Mouse (Mus musculus) liver, embryonic 13.5 days (tissue): ENCODE measurements around the gene Arhgef6. TPM values are rescaled to one million over a fixed set of nuclear protein-coding genes. Genes with fewer than 3 reads are reported as not detected.

Source experiments
- ATAC-seq: fragments of 200-750 bp; cut with Nextera tagmentation; 2 replicates; pipeline ENCODE4 v1.8.0; 2017; ENCODE audit warnings: low read depth, mild to moderate bottlenecking, moderate number of reproducible peaks, moderate library complexity
- DNase-seq: peaks from one replicate; pipeline ENCODE4 v3.0.0; 2022
- H3K27ac ChIP-seq: fragments of 300-500 bp; sonication (generic); 2 replicates; pipeline ENCODE4 v1.5.1; 2015; ENCODE audit warnings: moderate library complexity, mild to moderate bottlenecking, inconsistent platforms
- H3K27me3 ChIP-seq: fragments of 300-500 bp; sonication (generic); 2 replicates; pipeline ENCODE4 v1.6.1; 2015; ENCODE audit warnings: mild to moderate bottlenecking, inconsistent platforms
- H3K36me3 ChIP-seq: fragments of 300-500 bp; sonication (generic); 2 replicates; pipeline ENCODE4 v1.6.1; 2015; ENCODE audit warnings: mild to moderate bottlenecking, inconsistent platforms
- H3K4me1 ChIP-seq: fragments of 300-500 bp; sonication (generic); replicated peaks from 2 replicates; pipeline ENCODE4 v1.6.1; 2015; ENCODE audit warnings: inconsistent platforms
- H3K4me2 ChIP-seq: fragments of 300-500 bp; sonication (generic); 2 replicates; pipeline ENCODE4 v1.6.1; 2015; ENCODE audit warnings: inconsistent platforms, mild to moderate bottlenecking, moderate library complexity
- H3K4me3 ChIP-seq: fragments of 300-500 bp; sonication (generic); replicated peaks from 2 replicates; pipeline ENCODE4 v1.5.1; 2015; ENCODE audit warnings: mild to moderate bottlenecking, inconsistent platforms
- H3K9ac ChIP-seq: fragments of 300-500 bp; sonication (generic); 2 replicates; pipeline ENCODE4 v1.6.1; 2015; ENCODE audit warnings: mild to moderate bottlenecking, inconsistent platforms
- H3K9me3 ChIP-seq: fragments of 300-500 bp; sonication (generic); replicated peaks from 2 replicates; pipeline ENCODE4 v1.6.1; 2016; ENCODE audit warnings: inconsistent platforms
- WGBS: fragments of 180-500 bp; shearing (Covaris S2); methylation state at CpG from one replicate; pipeline ENCODE4 v1.1.7; 2015; ENCODE audit not compliant: insufficient replicate concordance; 5-methylcytosine and 5-hydroxymethylcytosine counted together
- polyA plus RNA-seq: library from polyadenylated mRNA; unstranded; fragments of >200 nt; fragmentation: Nextera tagmentation; extraction: Ambion mirVana; gene quantifications from 2 replicates; pipeline ENCODE4 v1.2.1, GENCODE M21; 2015

Gene Arhgef6
- polyA plus RNA-seq, 1 experiment from 2014 or later: 3.3 TPM

DNA sequence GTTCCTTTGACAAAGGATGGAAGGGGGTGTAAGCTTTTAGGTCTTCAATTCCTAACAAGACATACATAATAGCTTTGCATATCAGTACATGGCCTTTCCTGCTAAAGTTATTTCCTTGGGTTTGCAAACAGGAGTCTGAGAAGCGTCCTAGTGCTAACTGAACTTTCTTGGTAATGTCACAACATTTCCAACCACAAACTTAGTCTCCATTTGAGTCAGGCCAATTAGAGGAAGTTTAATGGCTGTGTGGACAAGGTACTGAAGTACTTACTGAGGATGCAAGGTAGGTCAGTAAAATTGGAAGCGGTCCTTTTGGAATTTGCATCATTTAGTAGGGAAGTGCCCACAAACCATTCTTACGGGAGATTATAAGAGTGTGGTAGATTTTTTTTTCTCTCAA is 155.2 kb downstream of the Arhgef6 start:
- H3K9me3 ChIP-seq: no peaks in the 10 kb centered on the region
- H3K27me3 ChIP-seq: no peaks in the 10 kb centered on the region
- no peak overlapping the region for H3K4me3 ChIP-seq
- H3K36me3 ChIP-seq: no peaks in the 10 kb centered on the region
- H3K4me2 ChIP-seq: no peak overlapping the region
- ATAC-seq (no peak), DNase-seq (no peak)
- no peak overlapping the region for H3K9ac ChIP-seq
- H3K27ac ChIP-seq: no peak overlapping the region
- no peaks in the 10 kb centered on the region for H3K4me1 ChIP-seq
- WGBS: 65% methylated on average over 3 of the region's 3 CpGs

DNA sequence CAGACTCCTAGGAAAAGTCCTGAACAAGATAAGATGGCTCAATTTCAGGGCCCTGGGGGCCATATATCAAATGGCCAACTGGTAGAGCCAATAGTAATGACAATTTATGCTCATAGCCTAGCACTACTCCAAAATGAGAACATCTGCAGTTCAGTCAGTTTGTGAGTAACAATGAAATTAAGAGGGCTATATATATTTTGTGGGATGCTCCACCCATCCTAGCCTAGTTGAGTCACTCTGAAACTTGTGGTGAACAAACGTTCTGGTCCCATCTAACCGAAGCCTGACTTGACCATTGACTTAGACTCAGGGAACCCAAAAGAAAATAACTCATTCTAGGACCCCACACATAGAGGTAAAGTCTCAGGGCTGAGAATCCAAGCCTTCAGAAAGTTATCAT is 156.1 kb downstream of the Arhgef6 start:
- H3K4me1 ChIP-seq: no peaks in the 10 kb centered on the region
- H3K36me3 ChIP-seq: no peaks in the 10 kb centered on the region
- H3K9me3 ChIP-seq: no peaks in the 10 kb centered on the region
- no peak overlapping the region for H3K27ac ChIP-seq
- ATAC-seq: no peak
- H3K4me3 ChIP-seq: no peak overlapping the region
- H3K4me2 ChIP-seq: no peak overlapping the region
- 56% methylated on average over 2 of the region's 2 CpGs for WGBS
- no peak for DNase-seq
- H3K9ac ChIP-seq: no peak overlapping the region
- no peaks in the 10 kb centered on the region for H3K27me3 ChIP-seq

Other genes with a start within 250 kb of the Arhgef6 start
- gene Cd40lg, start 126.6 kb downstream of the Arhgef6 start, polyA plus RNA-seq: not detected in 2 replicates
- 27.4 and 30.8 TPM in 2 replicates for gene Rbmx, start 54.3 kb upstream of the Arhgef6 start, polyA plus RNA-seq
- gene Gm364, start 70.4 kb upstream of the Arhgef6 start, polyA plus RNA-seq: not detected in 2 replicates
- gene Gpr101, start 165.0 kb upstream of the Arhgef6 start, polyA plus RNA-seq: not detected in 2 replicates